ENCODE assay signal across 20 mouse cellular contexts in genomic region chr12:38793697-38794096, GRCm38 (mm10). TPM values are rescaled to one million over a fixed set of nuclear protein-coding genes. Genes with fewer than 3 reads are reported as not detected.
DNase-seq lines count a peak whose midpoint lies in the region; ATAC-seq and TF ChIP-seq lines count a peak whose summit lies in the region.
"Had no signal": no experiment of that assay in that cellular context is flagged by ENCODE, and none has a peak within 500 bp of the region (broad histone marks: within the 10 kb centered on the region; RNA-seq: fewer than 3 reads in every experiment).

No protein-coding gene starts in this region.

- H3K9me3 ChIP-seq in midbrain, embryonic 14.5 days (ENCODE audit: control insufficient read depth, low read length): no peaks in the 10 kb centered on the region
- no peaks in the 10 kb centered on the region for H3K9me3 ChIP-seq in midbrain, postnatal 0 days (ENCODE audit: low read length)
- H3K9me3 ChIP-seq: heart, embryonic 13.5 days; hindbrain, embryonic 15.5 days; liver, embryonic 13.5 days; lung, embryonic 15.5 days; midbrain, embryonic 12.5 days had no signal

- no peak for ATAC-seq in midbrain, embryonic 14.5 days (ENCODE audit: low FRiP score, low TSS enrichment)
- ATAC-seq in midbrain, postnatal 0 days (ENCODE audit: low FRiP score): no peak
- ATAC-seq: intestine, embryonic 16.5 days had no signal

- DNase-seq in embryo, embryonic 10.5 days (ENCODE audit: low spot score): peak; percentile 32
- DNase-seq in embryo, embryonic 9.5 days (ENCODE audit: extremely low spot score): no peak
- DNase-seq in midbrain, embryonic 14.5 days: peak; percentile 17
- DNase-seq in midbrain, postnatal 0 days (ENCODE audit: low spot score): no peak
- peak; percentile 32 to 33 for DNase-seq in kidney, adult 8-10 months
- peak; percentile 50 for DNase-seq in mesoderm, embryonic 11.5 days (ENCODE audit: low read depth, low spot score)
- DNase-seq in c-Kit-positive CD71-positive TER-119-positive erythroid progenitor cells, embryonic 14.5 days (ENCODE audit: low spot score): no peak
- DNase-seq in frontal cortex, postnatal 36 days (ENCODE audit: low spot score in 2 of 2): no peak
- DNase-seq: cerebellum, postnatal 14 days; gastrocnemius, postnatal 10 days; liver, embryonic 13.5 days; right cerebral cortex, postnatal 14 days; thymus, postnatal 36 days had no signal

- TF ChIP-seq CTCF in midbrain, postnatal 0 days (IDR thresholded peaks at IDR 0.05): no peak

- no peaks in the 10 kb centered on the region for H3K4me1 ChIP-seq in midbrain, embryonic 14.5 days (ENCODE audit: control insufficient read depth, insufficient read depth, low read length)
- no peaks in the 10 kb centered on the region for H3K4me1 ChIP-seq in midbrain, postnatal 0 days (ENCODE audit: insufficient read depth, low read length)
- H3K4me1 ChIP-seq: hindbrain, embryonic 15.5 days; liver, embryonic 13.5 days; midbrain, embryonic 12.5 days had no signal

- H3K36me3 ChIP-seq in midbrain, embryonic 14.5 days (ENCODE audit: control insufficient read depth, insufficient read depth, low read length): no peaks in the 10 kb centered on the region
- no peaks in the 10 kb centered on the region for H3K36me3 ChIP-seq in midbrain, postnatal 0 days (ENCODE audit: insufficient read depth, low read length)
- H3K36me3 ChIP-seq: hindbrain, embryonic 15.5 days; liver, embryonic 13.5 days; lung, embryonic 15.5 days; midbrain, embryonic 12.5 days had no signal

- H3K27me3 ChIP-seq in midbrain, embryonic 14.5 days (ENCODE audit: control insufficient read depth, insufficient read depth, low read length): no peaks in the 10 kb centered on the region
- H3K27me3 ChIP-seq in midbrain, postnatal 0 days (ENCODE audit: insufficient read depth, low read length): no peaks in the 10 kb centered on the region
- H3K27me3 ChIP-seq: heart, embryonic 13.5 days; hindbrain, embryonic 15.5 days; liver, embryonic 13.5 days; lung, embryonic 15.5 days; midbrain, embryonic 12.5 days had no signal

- 48% methylated on average over 2 of the region's 2 CpGs for WGBS in midbrain, embryonic 14.5 days
- WGBS in midbrain, postnatal 0 days: 53% methylated on average over 2 of the region's 2 CpGs

- no peak overlapping the region for H3K4me2 ChIP-seq in midbrain, embryonic 14.5 days (ENCODE audit: low read length)
- no peak overlapping the region for H3K4me2 ChIP-seq in midbrain, postnatal 0 days (ENCODE audit: low read depth, low read length, poor library complexity, severe bottlenecking)
- H3K4me2 ChIP-seq: heart, embryonic 13.5 days; hindbrain, embryonic 15.5 days; liver, embryonic 13.5 days; lung, embryonic 15.5 days; midbrain, embryonic 12.5 days had no signal

- no peak overlapping the region for H3K27ac ChIP-seq in midbrain, embryonic 14.5 days (replicated peaks; ENCODE audit: low read depth, low read length)
- H3K27ac ChIP-seq in midbrain, postnatal 0 days (ENCODE audit: low read depth, low read length): no peak overlapping the region
- H3K27ac ChIP-seq: heart, embryonic 13.5 days; hindbrain, embryonic 15.5 days; liver, embryonic 13.5 days; lung, embryonic 15.5 days; macrophage; midbrain, embryonic 12.5 days had no signal

- H3K9ac ChIP-seq in midbrain, embryonic 14.5 days (replicated peaks; ENCODE audit: low read length): no peak overlapping the region
- H3K9ac ChIP-seq in midbrain, postnatal 0 days (replicated peaks; ENCODE audit: low read length, poor library complexity, severe bottlenecking): no peak overlapping the region
- H3K9ac ChIP-seq: heart, embryonic 13.5 days; hindbrain, embryonic 15.5 days; liver, embryonic 13.5 days; lung, embryonic 15.5 days; midbrain, embryonic 12.5 days had no signal

- no peak overlapping the region for H3K4me3 ChIP-seq in midbrain, embryonic 14.5 days (replicated peaks; ENCODE audit: low read depth, low read length)
- no peak overlapping the region for H3K4me3 ChIP-seq in midbrain, postnatal 0 days (ENCODE audit: low read depth, low read length)
- H3K4me3 ChIP-seq: heart, embryonic 13.5 days; hindbrain, embryonic 15.5 days; liver, embryonic 13.5 days; lung, embryonic 15.5 days; midbrain, embryonic 12.5 days; myocyte had no signal

RNA-seq across cellular contexts. Expression of gene Etv1, which starts 14.5 kb away (rescaled TPM):
- polyA plus RNA-seq in midbrain, embryonic 14.5 days (2014; fragmentation: Nextera tagmentation; extraction: Ambion mirVana): 14.2 and 21.8 TPM in 2 replicates
- total RNA-seq in midbrain, postnatal 0 days (2014; rRNA removed): 16.6 and 22.3 TPM in 2 replicates
- 23.3 and 24.0 TPM in 2 replicates for polyA plus RNA-seq in midbrain, postnatal 0 days (2015; fragmentation: Nextera tagmentation; extraction: Ambion mirVana)

Comparison
In these comparisons a context has a peak if more than half of its experiments do, and no peak if none do; other contexts are left out.
1. DNase-seq: peak in embryo, embryonic 10.5 days (single experiment), midbrain, embryonic 14.5 days (single experiment), kidney, adult 8-10 months (2 of 2) and mesoderm, embryonic 11.5 days (single experiment); none in embryo, embryonic 9.5 days (single experiment), midbrain, postnatal 0 days (single experiment), c-Kit-positive CD71-positive TER-119-positive erythroid progenitor cells, embryonic 14.5 days (single experiment) and frontal cortex, postnatal 36 days (0 of 2).